Mouse (Mus musculus) heart, adult 2 months (tissue): Measurements from ENCODE around the gene Pde1a.

ENCODE experiments used
- CTCF ChIP-seq: fragments of 200-600 bp; IDR thresholded peaks from 2 replicates; pipeline ENCODE4 v1.8.1; 2022; ENCODE audit warnings: antibody characterized with exemption, mild to moderate bottlenecking, moderate library complexity
- POLR2A ChIP-seq: fragments of 200-500 bp; IDR thresholded peaks from 2 replicates; pipeline ENCODE4 v1.6.1; 2011; ENCODE audit warnings: mild to moderate bottlenecking, low read depth, low read length, control low read depth; ENCODE audit not compliant: insufficient read depth

DNA sequence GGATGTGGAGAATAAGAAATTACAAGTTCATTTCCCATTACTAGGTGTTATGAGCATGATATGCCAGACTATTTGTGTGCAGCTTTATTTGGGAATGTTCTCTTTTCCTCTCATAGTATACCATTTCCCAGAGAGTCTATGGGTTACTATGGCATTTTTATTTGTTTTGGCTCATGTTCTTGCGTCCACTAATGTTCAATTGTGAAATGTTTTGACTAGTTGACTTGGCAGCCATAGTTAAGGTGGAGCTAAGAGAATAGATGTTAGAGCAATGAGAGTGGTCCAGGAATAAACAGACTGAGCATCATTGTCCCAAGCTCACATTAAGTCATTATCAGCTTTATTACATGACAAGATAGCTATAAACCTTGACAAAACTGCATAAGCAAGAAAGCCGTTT is 130.8 kb downstream of the Pde1a start:
- TF ChIP-seq CTCF (no peak), POLR2A (no peak)
